Mouse (Mus musculus) forebrain, embryonic 11.5 days (tissue): Measurements from ENCODE around the gene Fbxl4. TPM values are rescaled to one million over a fixed set of nuclear protein-coding genes. Genes with fewer than 3 reads are reported as not detected.
A peak's percentile ranks its signal among the peaks of the same experiment; 100 is the strongest.
"Not testable (repeated sequence)": the region's sequence is repeated elsewhere in the genome, so short reads cannot be mapped to it uniquely, and the experiment has no call there.

ENCODE experiments used
- ATAC-seq: fragments of 200-750 bp; cut with Nextera tagmentation; replicated peaks from 2 replicates; pipeline ENCODE4 v1.8.0; 2017; ENCODE audit warnings: moderate TSS enrichment; ENCODE audit not compliant: low FRiP score
- DNase-seq: peaks from one replicate; pipeline ENCODE4 v3.0.0-alpha.2; 2017; ENCODE audit warnings: low spot score
- H3K27ac ChIP-seq: fragments of 300-500 bp; sonication (generic); 2 replicates; pipeline ENCODE4 v1.5.1; 2014; ENCODE audit warnings: low read depth, low read length
- H3K27me3 ChIP-seq: fragments of 300-500 bp; sonication (generic); 2 replicates; pipeline ENCODE4 v1.6.1; 2014; ENCODE audit warnings: mild to moderate bottlenecking, low read length, mixed read lengths; ENCODE audit not compliant: control insufficient read depth, insufficient read depth
- H3K36me3 ChIP-seq: fragments of 300-500 bp; sonication (generic); 2 replicates; pipeline ENCODE4 v1.6.1; 2014; ENCODE audit warnings: mild to moderate bottlenecking, low read length, moderate library complexity, mixed read lengths; ENCODE audit not compliant: control insufficient read depth, insufficient read depth
- H3K4me1 ChIP-seq: fragments of 300-500 bp; sonication (generic); replicated peaks from 2 replicates; pipeline ENCODE4 v1.6.1; 2014; ENCODE audit warnings: low read length, mixed read lengths; ENCODE audit not compliant: control insufficient read depth, insufficient read depth
- H3K4me2 ChIP-seq: fragments of 300-500 bp; sonication (generic); 2 replicates; pipeline ENCODE4 v1.6.1; 2014; ENCODE audit warnings: low read depth, mild to moderate bottlenecking, low read length, moderate library complexity, mixed read lengths; ENCODE audit not compliant: severe bottlenecking
- H3K4me3 ChIP-seq: fragments of 300-500 bp; sonication (generic); 2 replicates; pipeline ENCODE4 v1.5.1; 2014; ENCODE audit warnings: low read depth, low read length
- H3K9ac ChIP-seq: fragments of 300-500 bp; sonication (generic); 2 replicates; pipeline ENCODE4 v1.6.1; 2014; ENCODE audit warnings: low read length
- H3K9me3 ChIP-seq: fragments of 300-500 bp; sonication (generic); 2 replicates; pipeline ENCODE4 v1.6.1; 2016; ENCODE audit warnings: low read length, mixed read lengths; ENCODE audit not compliant: control insufficient read depth
- WGBS: fragments of 180-500 bp; shearing (Covaris S2); extraction: QIAGEN DNeasy Blood & Tissue Kit; methylation state at CpG from one replicate; pipeline ENCODE4 v1.1.7; 2014; 5-methylcytosine and 5-hydroxymethylcytosine counted together
- polyA plus RNA-seq: library from polyadenylated mRNA; unstranded; fragments of >200 nt; fragmentation: Nextera tagmentation; extraction: Ambion mirVana; gene quantifications from 2 replicates; pipeline ENCODE4 v1.2.1, GENCODE M21; 2014

Fbxl4 gene
- polyA plus RNA-seq: 7.8 and 7.9 TPM in 2 replicates

DNA sequence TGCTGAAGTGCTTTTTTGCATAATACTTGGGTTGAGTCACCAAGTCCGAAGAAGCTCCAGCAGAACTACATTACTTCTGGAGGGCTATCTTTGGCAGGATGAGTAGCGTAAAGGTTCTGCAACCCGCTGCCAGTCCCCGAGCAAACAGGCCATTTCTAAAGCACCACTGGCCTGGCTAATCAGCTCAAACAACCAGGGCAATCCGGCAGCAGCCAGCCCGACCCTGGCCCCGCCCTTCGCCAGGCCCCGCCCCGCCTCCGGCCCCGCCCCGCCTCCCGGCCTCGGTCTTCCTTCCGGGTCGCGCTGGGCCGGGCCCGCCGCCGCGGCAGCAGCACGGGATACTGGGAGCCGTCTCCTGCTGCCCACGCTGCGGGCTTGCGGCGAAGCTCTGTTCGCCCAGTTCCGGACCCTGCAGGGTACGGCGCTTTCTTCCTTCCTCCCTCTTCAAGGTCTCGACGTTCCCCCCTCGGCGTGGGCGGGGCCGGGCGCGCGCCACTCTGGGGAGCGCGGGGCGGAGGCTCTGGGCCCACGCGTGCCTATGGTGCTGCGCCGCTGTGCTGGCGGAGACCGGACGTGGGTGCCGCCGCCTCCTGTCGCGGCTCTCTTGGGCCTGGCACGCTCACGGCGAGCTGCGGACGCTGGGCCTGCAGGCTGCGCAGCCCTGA is at the start of gene Fbxl4:
TSS of gene Fbxl4 (plus strand) at position 278 of the 665 bp plus-strand sequence.
- Histone ChIP-seq H3K4me2 (peak within 1 kb of the TSS; percentile 70), H3K9me3 (no peaks in the 10 kb centered on the region), H3K36me3 (no peaks in the 10 kb centered on the region), H3K4me3 (peak within 1 kb of the TSS; percentile 73), H3K27me3 (no peaks in the 10 kb centered on the region), H3K9ac (peak within 1 kb of the TSS; percentile 86), H3K4me1 (no peaks in the 10 kb centered on the region), H3K27ac (0 out of 2 replicates have a peak within 1 kb of the TSS, but pooled peaks have one; percentile 50)
- peak; percentile 98 for ATAC-seq
- peak; percentile 94 for DNase-seq
- 1% methylated on average over 40 of the region's 62 CpGs for WGBS

- no peak for DNase-seq
- Histone ChIP-seq H3K4me3 (no peak overlapping the region), H3K27ac (no peak overlapping the region), H3K9me3 (no peaks in the 10 kb centered on the region), H3K36me3 (no peaks in the 10 kb centered on the region), H3K27me3 (no peaks in the 10 kb centered on the region), H3K4me1 (no peaks in the 10 kb centered on the region), H3K9ac (no peak overlapping the region), H3K4me2 (no peak overlapping the region)
- 89% methylated on average over 3 of the region's 3 CpGs for WGBS
- no peak for ATAC-seq
Observed at GRCm38 (mm10) chr4:22314564-22314963, 42.8 kb upstream of the Fbxl4 start.

DNA sequence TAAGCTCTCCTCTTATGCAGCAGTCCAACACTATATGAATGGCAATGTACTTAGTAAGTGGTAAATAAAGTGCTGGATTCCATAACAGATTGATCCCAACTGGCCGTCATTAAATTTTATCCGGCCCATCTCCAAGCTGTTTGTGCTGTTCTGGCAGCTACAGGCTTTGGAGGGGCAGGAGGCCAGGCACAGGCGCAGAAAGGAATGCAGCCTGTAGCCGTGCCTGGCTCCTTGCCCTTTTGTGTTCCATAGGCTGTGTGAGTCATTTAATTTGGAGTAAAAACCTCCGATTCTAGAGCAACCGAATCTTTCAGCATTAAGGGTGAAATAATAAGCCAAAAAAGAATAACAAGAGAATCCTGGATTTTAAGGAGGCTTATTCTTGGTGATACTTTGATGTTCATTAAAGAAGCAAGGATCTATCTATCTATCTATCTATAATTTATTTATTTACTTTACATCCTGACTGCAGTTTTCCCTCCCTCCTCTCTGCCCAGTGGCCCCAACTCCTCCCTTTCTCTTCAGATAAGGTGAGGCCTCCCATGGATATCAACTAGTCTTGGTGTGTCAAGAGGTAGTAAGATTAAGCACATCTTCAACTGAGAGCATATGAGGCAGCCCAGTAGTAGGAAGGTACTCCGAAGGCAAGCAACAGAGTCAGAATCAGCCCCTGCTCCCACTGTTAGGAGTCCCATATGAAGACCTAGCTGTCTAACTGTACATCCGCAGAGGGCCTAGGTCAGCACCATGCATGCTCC is 14.3 kb upstream of the Fbxl4 start:
- Histone ChIP-seq H3K36me3 (no peaks in the 10 kb centered on the region), H3K9me3 (no peaks in the 10 kb centered on the region), H3K4me2 (no peak overlapping the region), H3K9ac (no peak overlapping the region), H3K4me1 (no peaks in the 10 kb centered on the region), H3K27ac (no peak overlapping the region), H3K27me3 (no peaks in the 10 kb centered on the region), H3K4me3 (no peak overlapping the region)
- DNase-seq (no peak), ATAC-seq (no peak)
- WGBS: 77% methylated on average over 8 of the region's 8 CpGs

DNA sequence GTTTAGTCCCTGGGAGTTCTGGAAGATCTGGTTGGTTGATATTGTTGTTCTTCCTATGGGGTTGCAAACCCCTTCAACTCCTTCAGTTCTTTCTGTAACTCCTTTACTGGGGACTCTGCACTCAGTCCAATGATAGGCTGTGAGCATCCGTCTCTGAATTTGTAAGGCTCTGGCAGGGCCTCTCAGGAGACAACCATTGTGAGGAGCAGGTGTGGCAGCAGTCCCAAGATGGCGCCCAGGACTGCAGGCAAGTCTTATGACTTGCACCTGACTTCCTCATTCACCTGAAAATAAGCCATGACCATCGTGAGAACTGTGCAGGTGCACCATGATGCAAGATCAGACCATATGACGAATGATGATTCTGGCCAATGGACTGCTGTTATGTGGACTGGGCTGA is 8.3 kb upstream of the Fbxl4 start:
- H3K4me3 ChIP-seq, H3K4me1 ChIP-seq, H3K27ac ChIP-seq, DNase-seq, H3K36me3 ChIP-seq, H3K9ac ChIP-seq, ATAC-seq, H3K9me3 ChIP-seq, H3K27me3 ChIP-seq, H3K4me2 ChIP-seq: not testable (repeated sequence)
- WGBS: 91% methylated on average over 4 of the region's 4 CpGs

- peak overlapping the region; percentile 73 for H3K4me3 ChIP-seq
- no peaks in the 10 kb centered on the region for H3K27me3 ChIP-seq
- 0 out of 2 replicates have a peak overlapping the region, but pooled peaks have one; percentile 50 for H3K27ac ChIP-seq
- DNase-seq (no peak), ATAC-seq (peak; percentile 42)
- peak overlapping the region; percentile 70 for H3K4me2 ChIP-seq
- WGBS: 7% methylated on average over 10 of the region's 10 CpGs
- H3K36me3 ChIP-seq: no peaks in the 10 kb centered on the region
- no peaks in the 10 kb centered on the region for H3K9me3 ChIP-seq
- peak overlapping the region; percentile 86 for H3K9ac ChIP-seq
- H3K4me1 ChIP-seq: no peaks in the 10 kb centered on the region
Observed at GRCm38 (mm10) chr4:22357931-22358300, 573 bp downstream of the Fbxl4 start.

DNA sequence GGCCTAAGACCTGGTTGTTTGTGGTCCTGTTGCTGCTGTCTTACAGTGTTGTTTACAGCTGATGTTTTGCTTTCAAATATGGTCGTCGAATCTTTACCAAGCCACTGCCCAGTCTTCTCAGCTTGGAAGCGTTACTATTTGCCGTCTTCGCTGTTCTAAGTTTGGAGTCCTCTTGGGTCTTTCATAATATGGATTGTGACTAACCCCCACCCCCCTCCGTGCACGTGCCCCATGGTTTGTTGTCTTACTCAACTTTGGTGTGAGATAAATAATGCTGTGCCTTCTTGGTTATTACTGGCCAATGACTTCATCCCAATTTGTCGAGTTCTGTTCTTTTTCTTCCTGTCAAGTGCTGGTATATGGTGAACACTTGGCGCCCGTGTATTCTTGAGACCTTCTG is 1.1 kb downstream of the Fbxl4 start:
- no peaks in the 10 kb centered on the region for H3K9me3 ChIP-seq
- H3K4me1 ChIP-seq: no peaks in the 10 kb centered on the region
- DNase-seq: no peak
- WGBS: 87% methylated on average over 10 of the region's 10 CpGs
- ATAC-seq: no peak
- peak overlapping the region; percentile 70; the same call in 1 of the 2 replicates for H3K4me2 ChIP-seq
- no peak overlapping the region for H3K9ac ChIP-seq
- H3K27ac ChIP-seq: no peak overlapping the region
- H3K27me3 ChIP-seq: no peaks in the 10 kb centered on the region
- H3K36me3 ChIP-seq: no peaks in the 10 kb centered on the region
- H3K4me3 ChIP-seq: no peak overlapping the region

GRCm38 (mm10) chr4:22367368-22367767 is 10.0 kb downstream of the Fbxl4 start:
- Histone ChIP-seq H3K9ac (no peak overlapping the region), H3K27me3 (no peaks in the 10 kb centered on the region), H3K27ac (no peak overlapping the region), H3K36me3 (no peaks in the 10 kb centered on the region), H3K4me1 (no peaks in the 10 kb centered on the region), H3K4me2 (no peak overlapping the region), H3K9me3 (no peaks in the 10 kb centered on the region), H3K4me3 (no peak overlapping the region)
- no peak for DNase-seq
- WGBS: 55% methylated on average over 5 of the region's 5 CpGs
- peak; percentile 42; the same call in 1 of the 2 replicates for ATAC-seq

GRCm38 (mm10) chr4:22378516-22378915 is 21.2 kb downstream of the Fbxl4 start:
- Histone ChIP-seq H3K9me3 (no peaks in the 10 kb centered on the region), H3K27ac (no peak overlapping the region), H3K36me3 (no peaks in the 10 kb centered on the region), H3K27me3 (no peaks in the 10 kb centered on the region), H3K4me3 (no peak overlapping the region), H3K4me1 (no peaks in the 10 kb centered on the region), H3K9ac (no peak overlapping the region), H3K4me2 (no peak overlapping the region)
- DNase-seq (no peak), ATAC-seq (no peak)
- 61% methylated on average over 1 of the region's 1 CpGs for WGBS
